Mouse (Mus musculus) forebrain, embryonic 16.5 days (tissue): Measurements from ENCODE around the gene Hadha. TPM values are rescaled to one million over a fixed set of nuclear protein-coding genes. Genes with fewer than 3 reads are reported as not detected.
A peak's percentile ranks its signal among the peaks of the same experiment; 100 is the strongest.

ENCODE experiments used
- microRNA counts: library from miRNA; unstranded; fragments of <30 nt; microRNA quantifications from one replicate; lab custom pipeline; 2016
- microRNA-seq: library from miRNA; unstranded; fragments of <30 nt; microRNA quantifications from one replicate; pipeline ENCODE4, GENCODE M21; 2017
- polyA plus RNA-seq: library from polyadenylated mRNA; unstranded; fragments of >200 nt; fragmentation: Nextera tagmentation; extraction: Ambion mirVana; gene quantifications from 2 replicates; pipeline ENCODE4 v1.2.1, GENCODE M21; 2015

Hadha gene
- polyA plus RNA-seq, 1 experiment from 2014 or later, result 76.0 TPM

MicroRNA genes within 50 kb of the gene (microRNA counts, 519-probe panel; counts per million panel counts)
- 1,788 counts per million, percentile 21 among the panel's probes with 10 or more counts for microRNA mmu-miR-1960 (lab: Ali Mortazavi, UCI)

Small RNA genes within 50 kb of the gene (microRNA-seq; reads per million reads assigned to microRNA genes)
- not detected for gene Mir1960

Other genes with a start within 250 kb of the Hadha start
- gene Il6, start 142.0 kb downstream of the Hadha start, polyA plus RNA-seq, result 0.23 TPM in 1 of 2 replicates, not detected in the other
- 84.3 and 95.4 TPM in 2 replicates for gene Tyms, start 81.5 kb downstream of the Hadha start, polyA plus RNA-seq
- 8.1 and 10.1 TPM in 2 replicates for gene Garem2, start 50.0 kb downstream of the Hadha start, polyA plus RNA-seq
- 2.8 TPM in 2 replicates for gene 3110082J24Rik, start 49.1 kb downstream of the Hadha start, polyA plus RNA-seq
- 66.5 and 72.0 TPM in 2 replicates for gene Hadhb, start 86 bp upstream of the Hadha start, polyA plus RNA-seq
- gene Adgrf3, start 50.6 kb upstream of the Hadha start, polyA plus RNA-seq, result not detected in 2 replicates
- gene Selenoi, start 77.4 kb upstream of the Hadha start, polyA plus RNA-seq, result 30.1 and 30.7 TPM in 2 replicates
- 5.5 and 8.9 TPM in 2 replicates for gene Drc1, start 126.2 kb upstream of the Hadha start, polyA plus RNA-seq